8 mouse cellular contexts compared by ENCODE assay signal in genomic region chr5:148550821-148551763, GRCm38 (mm10). TPM values are rescaled to one million over a fixed set of nuclear protein-coding genes. Genes with fewer than 3 reads are reported as not detected.
DNase-seq lines count a peak whose midpoint lies in the region; ATAC-seq and TF ChIP-seq lines count a peak whose summit lies in the region.

No protein-coding gene starts in this region.

- DNase-seq in layer of hippocampus, postnatal 25 days (ENCODE audit: extremely low spot score in 1 of 2, low spot score in 1 of 2), result peak; percentile 26 to 31
- DNase-seq in layer of hippocampus, adult 9-10 months (ENCODE audit: low spot score), result no peak
- peak; percentile 29 for DNase-seq in limb, embryonic 14.5 days (ENCODE audit: low spot score)
- DNase-seq in testis, postnatal 14 days (ENCODE audit: low spot score), result peak; percentile 59

- no peaks in the 10 kb centered on the region for H3K9me3 ChIP-seq in forebrain, embryonic 12.5 days
- H3K9me3 ChIP-seq in hindbrain, embryonic 13.5 days, result no peaks in the 10 kb centered on the region
- H3K9me3 ChIP-seq in limb, embryonic 14.5 days (ENCODE audit: control insufficient read depth, low read length), result no peaks in the 10 kb centered on the region
- no peaks in the 10 kb centered on the region for H3K9me3 ChIP-seq in midbrain, embryonic 15.5 days

- peak overlapping the region; percentile 64 for H3K4me2 ChIP-seq in forebrain, embryonic 12.5 days
- peak overlapping the region; percentile 86 for H3K4me2 ChIP-seq in hindbrain, embryonic 13.5 days
- peak overlapping the region; percentile 78 for H3K4me2 ChIP-seq in limb, embryonic 14.5 days (replicated peaks; ENCODE audit: low read depth, low read length, severe bottlenecking)
- peak overlapping the region; percentile 76 for H3K4me2 ChIP-seq in midbrain, embryonic 15.5 days

- no peak for ATAC-seq in forebrain, embryonic 12.5 days (ENCODE audit: low FRiP score)
- no peak for ATAC-seq in hindbrain, embryonic 13.5 days (ENCODE audit: low FRiP score)
- ATAC-seq in limb, embryonic 14.5 days (ENCODE audit: low FRiP score, low read depth), result no peak
- ATAC-seq in midbrain, embryonic 15.5 days (replicated peaks), result no peak

- peak overlapping the region; percentile 32 for H3K27ac ChIP-seq in bone marrow, adult 2 months (ENCODE audit: control insufficient read depth, insufficient read depth, low read depth, low read length, poor library complexity)
- peak overlapping the region; percentile 99 for H3K27ac ChIP-seq in forebrain, embryonic 12.5 days
- H3K27ac ChIP-seq in hindbrain, embryonic 13.5 days, result peak overlapping the region; percentile 98
- H3K27ac ChIP-seq in limb, embryonic 14.5 days (replicated peaks; ENCODE audit: low read depth, low read length), result peak overlapping the region; percentile 94
- peak overlapping the region; percentile 98 for H3K27ac ChIP-seq in midbrain, embryonic 15.5 days

- peak overlapping the region; percentile 82 for H3K4me3 ChIP-seq in bone marrow, adult 2 months (replicated peaks; ENCODE audit: control insufficient read depth, low read depth, low read length)
- H3K4me3 ChIP-seq in forebrain, embryonic 12.5 days (replicated peaks), result peak overlapping the region; percentile 63
- peak overlapping the region; percentile 75 for H3K4me3 ChIP-seq in hindbrain, embryonic 13.5 days
- H3K4me3 ChIP-seq in limb, embryonic 14.5 days (replicated peaks; ENCODE audit: low read length), result peak overlapping the region; percentile 76
- peak overlapping the region; percentile 84 for H3K4me3 ChIP-seq in midbrain, embryonic 15.5 days

- no peaks in the 10 kb centered on the region for H3K36me3 ChIP-seq in forebrain, embryonic 12.5 days (replicated peaks)
- H3K36me3 ChIP-seq in hindbrain, embryonic 13.5 days, result no peaks in the 10 kb centered on the region
- H3K36me3 ChIP-seq in limb, embryonic 14.5 days (ENCODE audit: control insufficient read depth, insufficient read depth, low read length), result no peaks in the 10 kb centered on the region
- no peaks in the 10 kb centered on the region for H3K36me3 ChIP-seq in midbrain, embryonic 15.5 days (replicated peaks)

- H3K9ac ChIP-seq in forebrain, embryonic 12.5 days, result peak overlapping the region; percentile 77
- H3K9ac ChIP-seq in hindbrain, embryonic 13.5 days, result peak overlapping the region; percentile 82
- H3K9ac ChIP-seq in limb, embryonic 14.5 days (ENCODE audit: low read depth, low read length, severe bottlenecking), result peak overlapping the region; percentile 82
- peak overlapping the region; percentile 70 for H3K9ac ChIP-seq in midbrain, embryonic 15.5 days

- H3K4me1 ChIP-seq in bone marrow, adult 2 months (ENCODE audit: control insufficient read depth, insufficient read depth, low read length), result peaks cover 1% of the 10 kb centered on the region; the same call in 1 of the 2 replicates
- H3K4me1 ChIP-seq in forebrain, embryonic 12.5 days, result peaks cover 54% of the 10 kb centered on the region
- peaks cover 59% of the 10 kb centered on the region for H3K4me1 ChIP-seq in hindbrain, embryonic 13.5 days (replicated peaks)
- H3K4me1 ChIP-seq in limb, embryonic 14.5 days (ENCODE audit: control insufficient read depth, insufficient read depth, low read length), result peaks cover 29% of the 10 kb centered on the region
- peaks cover 52% of the 10 kb centered on the region for H3K4me1 ChIP-seq in midbrain, embryonic 15.5 days

- peaks cover 10% of the 10 kb centered on the region; the same call in 1 of the 2 replicates for H3K27me3 ChIP-seq in forebrain, embryonic 12.5 days
- 0 out of 2 replicates have a peak, but pooled peaks cover 3% of the 10 kb centered on the region for H3K27me3 ChIP-seq in hindbrain, embryonic 13.5 days
- H3K27me3 ChIP-seq in limb, embryonic 14.5 days (ENCODE audit: control insufficient read depth, insufficient read depth, low read length), result no peaks in the 10 kb centered on the region
- H3K27me3 ChIP-seq in midbrain, embryonic 15.5 days (replicated peaks), result no peaks in the 10 kb centered on the region

- WGBS in bone marrow, adult 2 months, result under 1% methylated on average over 28 of the region's 28 CpGs
- WGBS in forebrain, embryonic 12.5 days, result under 1% methylated on average over 28 of the region's 28 CpGs
- under 1% methylated on average over 28 of the region's 28 CpGs for WGBS in hindbrain, embryonic 13.5 days
- under 1% methylated on average over 28 of the region's 28 CpGs for WGBS in limb, embryonic 14.5 days
- WGBS in midbrain, embryonic 15.5 days, result under 1% methylated on average over 28 of the region's 28 CpGs

- no peak for TF ChIP-seq POLR2A in bone marrow, adult 2 months (IDR thresholded peaks at IDR 0.05; ENCODE audit: borderline replicate concordance, control insufficient read depth, low read depth, low read length)
- no peak for TF ChIP-seq POLR2A in limb, embryonic 14.5 days (IDR thresholded peaks at IDR 0.05; ENCODE audit: borderline replicate concordance, extremely low read depth, insufficient read depth, insufficient read length)

- no peak for TF ChIP-seq CTCF in bone marrow, adult 2 months (IDR thresholded peaks at IDR 0.05; ENCODE audit: control insufficient read depth, insufficient read depth, low read length)

RNA-seq across cellular contexts. Expression of gene Ubl3, which starts 1.5 kb away (rescaled TPM):
- 100 to 1,000 TPM; 232 to 264 TPM for total RNA-seq in layer of hippocampus, postnatal 25 days (2021)
- polyA plus RNA-seq in bone marrow, adult 2 months (2011; ENCODE audit: insufficient read depth, insufficient read length, low replicate concordance, missing spikeins), result 21.1 and 31.1 TPM in 2 replicates
- 92.0 and 94.6 TPM in 2 replicates for polyA plus RNA-seq in forebrain, embryonic 12.5 days (2016; fragmentation: Nextera tagmentation; extraction: Ambion mirVana)
- 77.5 and 88.4 TPM in 2 replicates for polyA plus RNA-seq in hindbrain, embryonic 13.5 days (2015; fragmentation: Nextera tagmentation; extraction: Ambion mirVana)
- polyA plus RNA-seq in limb, embryonic 14.5 days (2012; rRNA removed), result 30.3 and 33.4 TPM in 2 replicates
- 73.6 and 84.6 TPM in 2 replicates for polyA plus RNA-seq in limb, embryonic 14.5 days (2014; fragmentation: Nextera tagmentation; extraction: Ambion mirVana)
- polyA plus RNA-seq in midbrain, embryonic 15.5 days (2015; fragmentation: Nextera tagmentation; extraction: Ambion mirVana), result 78.7 and 84.4 TPM in 2 replicates

Comparison
In these comparisons a context has a peak if more than half of its experiments do, and no peak if none do; other contexts are left out.
1. H3K27ac ChIP-seq: peak in every context shown above with its lines; median percentile 99 in forebrain, embryonic 12.5 days; 98 in hindbrain, embryonic 13.5 days; 98 in midbrain, embryonic 15.5 days; 94 in limb, embryonic 14.5 days; 32 in bone marrow, adult 2 months.